Mouse (Mus musculus): ENCODE data around the gene Phrf1.

GRCm38 (mm10) chr7:141210137-141210536, 18.4 kb upstream of the Phrf1 start:
- TF ChIP-seq POLR2A (IDR thresholded peaks at IDR 0.05; ENCODE audit: borderline replicate concordance, low read depth, low read length) = no peak
- TF ChIP-seq CTCF (IDR thresholded peaks at IDR 0.05; ENCODE audit: low read depth, low read length) = no peak
